Mouse (Mus musculus): ENCODE results near the gene Ttc28.

Gene Ttc28

DNA sequence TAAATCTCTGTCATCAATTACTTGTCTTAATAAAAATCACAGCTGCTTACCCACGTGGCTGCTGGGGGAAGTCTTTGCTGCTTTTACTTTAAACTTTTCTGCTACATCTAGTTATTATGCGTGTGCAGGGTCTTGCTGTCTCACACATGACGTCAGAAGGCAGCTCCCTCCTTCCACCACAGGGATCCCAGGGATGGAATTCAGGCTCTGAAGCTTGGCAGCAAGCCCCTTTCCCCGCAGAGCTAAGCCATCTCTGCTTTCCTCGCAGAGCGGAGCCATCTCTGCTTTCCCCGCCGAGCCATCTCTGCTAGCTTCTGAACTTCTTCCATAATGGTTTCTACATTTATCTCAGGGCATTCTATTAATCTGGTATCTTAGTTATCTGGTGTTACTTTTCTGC, 128.3 kb downstream of the Ttc28 start:
- no peak for DNase-seq (ENCODE audit: low spot score)

DNA sequence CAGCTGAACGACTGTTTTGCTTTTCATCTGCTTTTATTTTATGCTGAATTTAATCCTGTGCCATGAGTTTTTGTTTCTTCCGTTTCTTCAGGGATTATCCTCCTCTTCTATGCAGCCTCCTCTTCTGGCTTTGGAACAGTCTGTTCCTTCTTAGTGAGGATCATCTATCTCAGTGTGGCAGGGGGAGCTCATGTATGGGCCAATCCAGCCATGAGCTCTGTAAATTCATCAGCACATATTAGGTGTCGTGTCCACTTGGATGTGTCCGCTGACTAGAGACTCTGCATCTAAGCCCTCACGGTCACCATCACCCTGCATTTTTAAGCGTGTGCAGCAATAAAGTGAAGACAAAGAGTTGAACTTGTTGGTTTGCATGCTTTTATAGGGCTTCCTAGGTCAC, 128.8 kb downstream of the Ttc28 start:
- no peak for DNase-seq (ENCODE audit: low spot score)

DNA sequence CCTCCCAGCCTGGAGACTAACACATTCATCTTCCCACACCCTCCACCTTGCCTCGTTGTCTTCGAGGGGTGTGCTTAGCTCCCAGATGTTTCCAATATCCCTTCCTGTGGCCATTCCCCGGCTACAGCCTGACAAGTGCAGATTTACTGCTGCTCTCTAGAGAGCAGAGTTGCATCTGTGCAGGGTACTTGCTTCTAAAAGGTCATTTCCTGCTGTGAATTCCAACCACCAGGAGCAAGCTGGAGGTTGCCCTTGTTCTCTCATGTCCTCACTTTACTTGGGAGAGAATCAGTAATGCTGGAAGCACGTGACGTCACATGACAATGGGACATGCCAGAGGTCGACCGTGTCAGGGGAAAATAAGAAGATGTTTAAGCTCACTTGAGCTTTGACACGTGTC, 131.7 kb downstream of the Ttc28 start:
- DNase-seq (ENCODE audit: low spot score), result no peak

DNA sequence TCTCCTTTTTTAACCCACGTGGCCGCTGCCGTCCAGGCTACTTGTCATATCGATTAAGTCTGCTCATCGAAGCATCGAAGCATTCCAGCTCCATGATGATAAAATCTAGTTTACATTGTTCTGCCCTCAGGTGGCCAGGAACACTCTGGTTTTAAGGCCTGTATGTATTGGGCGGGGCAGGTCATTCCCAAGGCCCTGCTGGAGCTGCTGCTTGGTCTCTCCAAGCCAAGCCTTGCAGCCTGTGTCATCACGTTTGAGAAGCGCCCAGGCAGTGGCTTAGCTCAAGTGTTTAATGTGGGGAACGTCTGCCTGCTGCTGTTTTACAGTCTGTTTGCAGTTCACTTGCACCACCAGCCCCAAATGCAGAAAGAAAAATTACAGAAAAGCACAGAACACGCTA, 132.5 kb downstream of the Ttc28 start:
- no peak for DNase-seq (ENCODE audit: low spot score)

DNA sequence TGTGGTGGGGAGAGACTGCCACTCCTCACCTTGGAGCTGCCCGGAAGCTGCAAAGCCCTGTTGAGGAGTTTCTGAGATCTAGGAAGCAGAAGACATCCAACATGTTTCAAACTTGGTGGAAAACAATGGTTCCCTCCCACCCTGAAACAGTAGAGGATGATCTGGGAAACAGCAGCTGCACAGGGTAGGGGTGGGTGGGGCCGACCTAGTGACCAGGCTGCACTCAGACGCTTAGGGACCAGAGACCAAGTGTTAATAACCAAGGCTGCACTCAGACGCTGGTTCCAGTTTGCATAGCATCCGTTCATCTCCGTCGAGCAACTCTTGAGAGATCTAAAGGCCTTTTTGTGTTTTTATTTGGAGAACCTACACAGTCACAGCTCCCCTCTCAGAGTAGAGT, 133.0 kb downstream of the Ttc28 start:
- no peak for DNase-seq (ENCODE audit: low spot score)

DNA sequence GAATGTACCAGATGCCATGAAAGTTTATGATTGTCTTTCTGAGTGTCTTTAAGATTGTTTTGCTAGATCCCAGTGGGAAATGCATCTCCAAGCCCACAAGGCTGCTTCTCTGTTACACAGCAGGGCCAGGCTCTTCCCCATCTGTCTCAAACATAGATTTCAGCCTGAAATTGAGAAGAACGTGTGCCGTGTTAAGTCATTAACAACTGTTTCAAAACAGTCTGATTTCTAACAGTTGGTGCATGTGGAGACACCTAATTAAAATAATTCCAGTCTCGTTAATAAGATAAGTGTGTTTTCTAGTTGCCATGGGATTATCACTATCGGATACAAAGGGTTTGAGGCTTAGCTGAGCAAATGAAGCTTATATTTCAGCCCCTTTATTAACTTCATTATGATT, 135.4 kb downstream of the Ttc28 start:
- no peak for DNase-seq (ENCODE audit: low spot score)

DNA sequence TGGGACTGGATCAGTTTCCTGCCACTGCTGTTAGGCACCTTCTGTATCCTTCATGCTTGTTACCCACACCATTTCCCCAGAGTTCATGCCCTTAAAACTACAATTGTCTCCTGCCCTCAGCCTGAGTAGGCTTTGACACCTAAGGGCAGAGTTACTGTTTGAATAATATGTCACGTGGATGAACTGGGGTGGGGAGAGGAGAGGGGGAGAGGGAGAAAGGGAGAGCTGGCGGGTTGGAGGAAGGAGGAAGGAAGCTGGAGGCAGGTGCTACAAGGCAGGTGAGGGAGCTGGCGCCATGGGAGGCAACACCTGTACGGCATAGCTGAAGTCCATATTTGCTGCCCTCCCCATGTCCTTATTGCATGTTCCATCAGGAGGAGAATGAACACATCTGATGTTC, 137.7 kb downstream of the Ttc28 start:
- DNase-seq (ENCODE audit: low spot score), result no peak

DNA sequence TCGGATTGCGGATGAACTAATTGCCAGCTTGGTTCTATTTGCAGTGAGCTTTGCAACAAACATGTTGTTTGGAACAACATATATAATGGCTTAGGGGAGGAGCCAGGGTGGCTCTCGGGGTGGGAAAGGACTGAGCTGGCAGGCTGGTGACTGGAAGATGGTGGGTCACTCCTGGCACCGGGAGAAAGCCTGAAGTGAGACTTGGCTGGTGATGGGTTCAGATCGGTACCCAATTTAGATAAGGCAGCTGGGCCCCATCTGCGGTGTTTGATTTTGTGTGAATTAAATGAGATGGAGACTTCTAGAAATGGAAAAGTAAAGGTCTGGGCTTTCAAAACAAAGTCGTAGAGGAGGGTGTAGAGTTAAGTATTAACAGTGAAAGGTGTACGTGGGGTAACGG, 142.7 kb downstream of the Ttc28 start:
- no peak for DNase-seq (ENCODE audit: low spot score)

DNA sequence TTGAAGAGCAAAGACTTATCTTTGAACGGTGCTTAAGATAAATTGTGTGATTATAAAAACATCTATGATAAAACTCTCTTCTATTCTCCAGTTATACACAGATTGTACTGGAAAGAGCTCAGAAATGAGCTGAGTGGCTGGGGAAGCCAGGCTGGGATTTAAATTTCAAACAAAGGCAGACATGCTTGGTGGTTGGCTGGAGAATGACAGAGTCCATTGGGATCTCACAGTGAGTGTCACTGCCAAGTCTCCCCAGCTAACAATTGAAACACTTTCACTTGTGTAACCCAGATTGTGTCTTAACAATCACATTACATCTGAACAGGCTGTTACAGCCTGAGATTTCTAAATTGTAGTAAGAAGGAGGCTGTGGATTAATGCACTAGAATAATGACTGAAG, 143.3 kb downstream of the Ttc28 start:
- DNase-seq (ENCODE audit: low spot score), result no peak

DNA sequence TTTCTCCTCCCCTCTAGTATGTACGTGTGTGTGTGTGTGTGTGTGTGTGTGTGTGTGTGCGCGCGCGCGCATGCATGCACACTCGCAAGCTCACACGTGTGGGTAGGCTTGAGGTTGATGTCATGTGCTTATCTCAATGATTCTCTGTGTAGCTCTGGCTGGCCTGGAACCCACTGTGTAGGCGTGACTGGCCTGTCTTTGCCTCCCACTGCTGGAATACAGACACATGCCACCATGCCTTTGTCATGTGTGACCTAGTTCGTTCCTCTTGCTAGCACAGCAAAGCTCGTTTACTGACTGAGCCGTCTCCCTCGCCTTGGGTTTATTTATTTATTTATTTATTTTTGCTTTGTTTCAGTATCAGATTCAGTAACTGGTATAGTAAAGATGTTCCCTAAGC, 145.0 kb downstream of the Ttc28 start:
- DNase-seq (ENCODE audit: low spot score), result no peak

DNA sequence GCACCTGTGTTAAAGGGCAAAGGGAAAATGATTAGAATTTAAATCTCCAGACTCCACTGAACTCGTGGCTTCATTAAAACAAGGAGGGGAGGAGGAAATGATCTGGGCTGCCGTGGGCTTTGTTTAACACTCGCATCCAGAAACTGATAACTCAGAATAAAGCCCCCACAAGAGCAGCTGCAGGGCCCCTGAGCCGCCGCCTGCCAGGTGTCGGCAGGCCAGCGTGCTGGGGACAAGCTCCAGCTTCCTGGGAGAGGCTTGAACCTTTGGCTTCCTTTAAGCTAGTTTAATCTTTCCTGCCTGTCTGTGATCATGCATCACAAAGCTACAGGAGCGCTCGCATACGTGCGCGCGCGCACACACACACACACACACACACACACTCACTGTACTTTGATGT, 145.9 kb downstream of the Ttc28 start:
- DNase-seq (ENCODE audit: low spot score), result no peak

DNA sequence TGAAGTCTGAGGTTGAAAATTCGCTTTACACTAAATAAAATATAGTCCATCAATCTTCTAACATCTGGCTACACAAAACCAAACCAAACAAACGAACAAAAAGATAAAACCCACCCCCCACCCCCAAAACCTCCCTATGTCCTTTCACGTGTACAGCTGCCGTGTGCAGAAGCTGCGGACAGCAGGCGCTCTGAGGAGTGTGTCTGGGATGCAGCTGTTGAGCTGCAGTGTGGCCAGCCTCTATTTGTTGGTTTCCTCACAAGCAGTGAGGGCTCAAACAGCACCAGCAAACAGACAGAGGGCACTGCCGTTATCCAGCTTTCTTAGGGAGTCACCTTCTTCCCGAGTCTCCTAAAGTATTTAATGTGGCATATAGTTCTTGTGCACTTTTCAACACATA, 146.6 kb downstream of the Ttc28 start:
- no peak for DNase-seq (ENCODE audit: low spot score)

DNA sequence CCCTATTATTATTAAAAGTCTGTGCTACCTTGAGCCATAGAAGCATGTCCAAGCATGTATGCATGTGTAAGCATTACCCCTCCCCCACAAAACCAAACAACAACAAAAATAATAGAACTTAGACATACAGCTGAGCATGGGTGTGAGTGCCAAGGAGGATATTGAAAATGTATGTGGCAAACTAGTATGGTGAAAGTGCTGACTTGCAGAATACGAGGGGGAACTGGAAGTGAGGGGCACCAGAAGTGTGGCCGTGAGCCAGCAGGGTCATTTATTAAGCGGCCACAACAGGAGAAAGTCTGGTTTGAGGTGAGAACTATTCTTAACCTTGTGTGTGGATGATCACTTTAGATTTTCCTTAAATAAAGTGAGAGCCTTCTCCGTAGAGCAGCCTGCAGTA, 148.7 kb downstream of the Ttc28 start:
- DNase-seq (ENCODE audit: low spot score), result no peak

DNA sequence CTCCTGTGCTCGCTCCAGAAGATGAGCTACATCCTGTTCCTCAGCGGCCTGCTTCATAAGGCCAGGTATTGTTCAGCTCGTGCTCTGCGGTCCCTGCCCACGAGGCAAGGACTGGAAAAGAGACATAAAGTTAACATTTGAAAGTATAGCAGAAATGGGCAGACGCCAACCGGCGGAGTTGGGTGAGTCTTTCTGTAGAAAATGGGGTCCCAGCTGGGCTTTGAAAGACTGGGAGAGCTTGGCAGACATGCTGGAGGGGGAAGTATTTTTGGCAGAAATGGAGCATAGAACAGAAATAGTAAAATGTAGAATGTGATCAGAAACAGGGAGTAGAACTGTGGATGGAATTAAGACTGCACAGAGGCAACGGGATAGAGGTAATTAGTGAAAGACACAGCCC, 149.3 kb downstream of the Ttc28 start:
- no peak for DNase-seq (ENCODE audit: low spot score)

DNA sequence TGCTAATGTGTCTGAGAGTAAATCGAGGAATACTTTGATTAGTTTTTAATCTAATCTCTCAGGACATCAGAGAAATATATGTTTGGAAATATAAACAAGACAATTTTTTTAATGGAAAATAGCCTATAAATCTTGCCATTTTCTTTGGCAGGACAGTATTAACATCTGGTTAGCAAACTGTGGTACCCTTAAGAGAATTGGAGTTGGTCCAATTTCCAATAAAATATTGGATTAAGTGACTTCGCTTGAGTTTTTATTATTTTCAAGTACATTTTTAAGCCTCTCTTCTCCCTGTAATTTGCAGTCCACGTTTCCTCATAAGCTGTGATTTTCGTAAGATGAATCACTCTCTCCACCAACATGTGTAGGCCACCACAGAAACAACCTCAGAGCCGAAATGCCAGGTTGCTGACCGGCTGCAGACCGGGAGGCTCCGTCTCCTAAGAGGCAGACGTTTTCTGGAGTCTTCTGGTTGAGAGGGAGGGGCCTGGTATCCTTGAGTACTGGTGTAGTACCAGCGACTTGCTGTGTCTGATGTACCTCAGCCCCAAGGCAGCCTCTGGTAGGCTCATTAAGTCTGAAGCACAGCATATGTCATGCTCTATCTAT, 153.2 kb downstream of the Ttc28 start:
- no peak for DNase-seq (ENCODE audit: low spot score)

DNA sequence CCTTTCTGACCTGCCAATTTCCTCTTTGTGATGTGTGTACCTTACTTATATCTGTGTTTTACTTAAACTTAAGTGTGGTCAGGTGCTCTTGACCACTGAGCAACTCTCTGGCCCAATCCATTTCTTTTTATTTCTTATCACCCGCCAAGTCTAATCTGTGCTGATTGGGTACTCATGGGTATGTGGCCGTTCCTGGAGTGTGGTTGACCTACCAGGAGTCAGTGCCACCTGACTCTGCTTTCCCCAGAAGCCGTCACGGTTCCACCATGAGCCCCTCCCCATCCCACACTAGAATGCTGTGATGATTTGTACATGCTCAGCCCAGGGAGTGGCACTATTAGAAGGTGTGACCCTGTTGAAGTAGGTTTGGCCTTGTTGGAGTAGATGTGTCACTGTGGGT, 153.9 kb downstream of the Ttc28 start:
- DNase-seq (ENCODE audit: low spot score), result no peak

DNA sequence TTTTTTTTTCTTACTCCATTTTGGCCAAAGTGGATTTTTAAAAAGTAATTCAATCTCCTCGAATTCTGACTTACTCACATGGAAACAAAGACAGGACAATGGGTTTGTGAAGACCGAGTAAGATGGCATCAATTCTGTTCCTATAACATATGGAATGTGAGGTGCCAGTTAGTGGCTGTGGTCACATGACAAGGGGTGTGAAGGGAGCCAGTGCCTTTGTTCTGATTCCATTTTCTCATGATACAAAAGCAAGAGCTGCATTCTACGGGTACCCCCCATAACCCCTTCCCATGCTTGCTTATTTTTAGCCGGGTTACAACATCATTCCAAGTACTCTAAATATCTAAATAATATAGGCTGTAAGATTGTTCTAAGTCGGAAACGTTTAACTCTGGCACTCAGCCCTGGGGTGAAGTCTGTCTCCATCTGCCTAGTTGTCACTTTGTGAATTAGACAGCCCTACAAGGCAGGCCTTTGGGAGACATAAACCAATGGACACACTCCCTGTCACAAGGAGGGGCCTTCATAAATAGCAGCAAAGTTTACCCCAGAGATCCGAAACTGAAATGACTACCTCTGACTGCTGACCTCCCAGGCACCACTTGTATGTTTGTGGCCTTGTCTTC, 157.6 kb downstream of the Ttc28 start:
- no peak for DNase-seq (ENCODE audit: low spot score)

DNA sequence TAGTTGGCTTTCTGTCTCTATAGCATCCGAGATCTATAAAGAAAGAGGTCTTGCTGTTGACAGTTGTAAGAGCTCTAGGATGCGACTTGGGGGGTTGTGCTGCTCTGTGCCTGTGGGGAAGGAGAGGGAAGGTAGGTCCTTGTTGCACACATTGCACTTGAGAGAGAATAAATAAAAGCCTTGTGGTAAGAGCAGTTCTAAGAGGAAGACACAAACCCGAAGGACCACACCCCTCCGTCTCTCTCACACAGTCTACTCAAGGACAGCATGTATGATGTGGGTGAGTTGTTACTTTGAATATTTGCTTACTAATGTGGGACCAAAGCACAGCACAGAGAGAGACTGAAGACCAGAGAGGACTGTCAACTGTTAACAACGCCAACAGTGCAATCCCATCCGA, 160.2 kb downstream of the Ttc28 start:
- no peak for DNase-seq (ENCODE audit: low spot score)

DNA sequence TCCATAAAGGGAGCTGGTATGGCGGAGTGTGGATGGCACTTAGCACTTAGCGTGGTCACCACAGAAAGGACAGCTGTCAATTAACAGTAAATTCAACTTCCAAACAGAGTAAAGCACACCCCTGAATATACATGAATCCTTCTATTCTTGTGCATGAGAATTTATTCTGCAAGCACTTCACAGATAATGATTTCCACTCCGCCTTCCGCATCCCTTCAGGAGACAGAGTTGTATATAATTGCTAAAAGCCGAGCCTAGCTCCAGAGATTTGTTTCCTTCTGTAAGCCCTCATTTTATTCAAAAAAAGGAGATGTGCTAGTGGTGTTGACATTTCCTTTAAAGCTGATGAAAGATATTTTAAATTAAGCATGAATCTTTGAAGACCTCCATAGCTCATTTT, 162.3 kb downstream of the Ttc28 start:
- DNase-seq (ENCODE audit: low spot score), result no peak

DNA sequence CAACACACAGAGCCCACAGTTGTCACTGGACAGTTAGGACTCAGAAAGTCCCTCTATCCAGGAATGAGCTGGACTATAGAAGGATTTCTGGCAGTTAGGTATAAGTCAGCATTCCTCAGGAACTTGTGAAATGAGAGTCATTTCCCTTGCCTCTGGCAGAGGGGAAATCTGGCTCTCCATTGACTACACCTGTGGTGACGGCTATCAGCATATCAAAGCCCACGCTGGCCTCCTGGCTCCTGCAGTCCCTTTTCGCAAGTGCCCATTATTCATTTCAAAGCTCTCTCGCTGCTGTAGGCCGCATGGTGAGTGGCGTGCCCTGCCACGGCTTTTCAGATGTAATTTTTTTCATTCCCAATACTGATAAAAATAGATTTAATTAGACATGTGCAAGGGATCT, 164.6 kb downstream of the Ttc28 start:
- no peak for DNase-seq (ENCODE audit: low spot score)

DNA sequence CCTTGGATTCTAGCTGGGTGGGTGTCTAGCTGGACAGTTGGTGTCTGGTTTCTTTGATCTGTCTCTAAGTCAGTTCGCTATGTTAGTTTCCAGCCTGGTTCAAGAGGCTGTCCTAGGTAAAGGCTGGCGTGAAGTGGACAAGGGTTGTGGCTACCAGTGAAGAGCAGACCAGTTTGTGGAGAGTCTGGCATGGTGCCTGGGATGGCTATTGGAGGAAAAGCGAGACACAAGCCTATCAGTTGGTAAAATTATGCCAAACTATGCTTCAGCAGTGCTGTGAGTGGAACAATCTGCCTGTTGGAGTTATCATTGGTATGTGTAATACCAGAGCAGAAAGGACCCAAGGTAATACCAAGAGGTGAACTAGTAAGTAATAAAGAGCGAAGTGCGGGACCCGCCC, 166.8 kb downstream of the Ttc28 start:
- no peak for DNase-seq (ENCODE audit: low spot score)

DNA sequence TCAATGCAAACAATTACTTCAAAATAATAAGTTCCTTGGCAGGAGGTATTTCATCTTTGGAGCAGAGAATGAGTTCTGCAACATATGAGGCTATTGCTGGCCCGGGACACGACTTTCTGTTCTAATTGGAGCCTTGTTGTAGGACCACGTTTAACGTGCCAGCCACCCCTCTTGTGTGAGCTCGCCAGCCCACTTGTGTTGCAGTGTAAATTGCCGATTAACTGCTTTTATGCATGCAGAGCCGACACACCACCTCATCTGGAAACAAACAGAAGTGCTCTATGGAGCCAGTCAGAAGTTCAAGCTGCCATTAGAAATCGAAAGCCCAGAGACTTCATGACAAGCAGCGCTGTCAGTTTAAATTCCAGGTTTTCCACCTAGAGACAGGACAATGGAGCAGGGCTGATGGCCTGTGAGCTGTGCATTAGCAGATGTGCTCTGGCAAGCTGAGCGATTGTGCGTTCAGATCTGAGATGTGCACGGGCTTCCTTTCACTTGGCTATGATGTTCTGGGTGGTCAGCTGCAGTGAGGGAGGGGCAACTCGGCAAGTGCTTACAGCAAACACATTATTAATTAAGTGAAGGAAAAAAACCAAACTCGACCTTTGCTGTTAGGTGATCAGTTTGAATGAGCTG, 167.4 kb downstream of the Ttc28 start:
- no peak for DNase-seq (ENCODE audit: low spot score)

DNA sequence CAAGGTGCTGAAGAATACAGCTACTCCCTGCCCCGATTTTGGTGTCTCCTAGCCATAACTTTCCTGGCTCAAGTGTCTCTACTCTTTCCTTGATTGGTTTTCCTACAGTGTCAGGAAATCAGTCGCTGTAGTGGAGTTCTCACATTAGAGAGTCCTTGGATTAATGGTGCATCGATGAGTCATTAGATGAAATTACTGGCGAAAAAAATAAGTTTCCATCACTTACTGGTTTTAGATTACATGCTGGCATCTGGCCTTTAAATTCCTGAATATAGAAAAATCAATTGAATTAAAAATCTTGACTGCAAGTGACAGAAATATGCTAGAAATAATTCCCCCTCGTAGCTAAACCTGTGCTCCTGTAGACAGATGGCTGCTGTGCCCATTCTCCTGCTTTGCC, 168.4 kb downstream of the Ttc28 start:
- DNase-seq (ENCODE audit: low spot score), result no peak

DNA sequence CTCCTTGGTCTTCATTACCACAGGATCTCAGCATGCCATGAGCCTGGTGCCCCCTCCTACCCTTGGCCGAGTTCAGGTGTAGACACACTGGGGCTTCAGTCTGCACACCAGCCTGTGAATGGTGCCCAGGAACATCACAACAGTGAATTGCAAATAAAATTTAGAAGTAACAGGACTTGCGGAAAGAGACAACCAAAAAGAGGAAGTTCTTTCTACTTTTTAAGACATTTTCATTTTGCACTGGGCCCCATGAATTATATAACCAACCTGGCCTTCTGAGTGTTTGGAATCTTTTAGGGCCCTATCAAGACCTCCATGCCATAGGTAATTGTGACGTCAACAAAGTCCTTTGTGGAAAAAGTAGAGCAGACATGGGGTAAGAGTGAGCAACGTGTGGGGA, 170.0 kb downstream of the Ttc28 start:
- no peak for DNase-seq (ENCODE audit: low spot score)
